Mouse (Mus musculus) forebrain, embryonic 11.5 days (tissue): Measurements from ENCODE around the gene 4930523C07Rik. TPM values are rescaled to one million over a fixed set of nuclear protein-coding genes. Genes with fewer than 3 reads are reported as not detected.

Experiments
- ATAC-seq: fragments of 200-750 bp; cut with Nextera tagmentation; replicated peaks from 2 replicates; pipeline ENCODE4 v1.8.0; 2017; ENCODE audit warnings: moderate TSS enrichment; ENCODE audit not compliant: low FRiP score
- DNase-seq: peaks from one replicate; pipeline ENCODE4 v3.0.0-alpha.2; 2017; ENCODE audit warnings: low spot score
- H3K27ac ChIP-seq: fragments of 300-500 bp; sonication (generic); 2 replicates; pipeline ENCODE4 v1.5.1; 2014; ENCODE audit warnings: low read depth, low read length
- H3K27me3 ChIP-seq: fragments of 300-500 bp; sonication (generic); 2 replicates; pipeline ENCODE4 v1.6.1; 2014; ENCODE audit warnings: mild to moderate bottlenecking, low read length, mixed read lengths; ENCODE audit not compliant: control insufficient read depth, insufficient read depth
- H3K36me3 ChIP-seq: fragments of 300-500 bp; sonication (generic); 2 replicates; pipeline ENCODE4 v1.6.1; 2014; ENCODE audit warnings: mild to moderate bottlenecking, low read length, moderate library complexity, mixed read lengths; ENCODE audit not compliant: control insufficient read depth, insufficient read depth
- H3K4me1 ChIP-seq: fragments of 300-500 bp; sonication (generic); replicated peaks from 2 replicates; pipeline ENCODE4 v1.6.1; 2014; ENCODE audit warnings: low read length, mixed read lengths; ENCODE audit not compliant: control insufficient read depth, insufficient read depth
- H3K4me2 ChIP-seq: fragments of 300-500 bp; sonication (generic); 2 replicates; pipeline ENCODE4 v1.6.1; 2014; ENCODE audit warnings: low read depth, mild to moderate bottlenecking, low read length, moderate library complexity, mixed read lengths; ENCODE audit not compliant: severe bottlenecking
- H3K4me3 ChIP-seq: fragments of 300-500 bp; sonication (generic); 2 replicates; pipeline ENCODE4 v1.5.1; 2014; ENCODE audit warnings: low read depth, low read length
- H3K9ac ChIP-seq: fragments of 300-500 bp; sonication (generic); 2 replicates; pipeline ENCODE4 v1.6.1; 2014; ENCODE audit warnings: low read length
- H3K9me3 ChIP-seq: fragments of 300-500 bp; sonication (generic); 2 replicates; pipeline ENCODE4 v1.6.1; 2016; ENCODE audit warnings: low read length, mixed read lengths; ENCODE audit not compliant: control insufficient read depth
- WGBS: fragments of 180-500 bp; shearing (Covaris S2); extraction: QIAGEN DNeasy Blood & Tissue Kit; methylation state at CpG from one replicate; pipeline ENCODE4 v1.1.7; 2014; 5-methylcytosine and 5-hydroxymethylcytosine counted together
- polyA plus RNA-seq: library from polyadenylated mRNA; unstranded; fragments of >200 nt; fragmentation: Nextera tagmentation; extraction: Ambion mirVana; gene quantifications from 2 replicates; pipeline ENCODE4 v1.2.1, GENCODE M21; 2014

Gene 4930523C07Rik
- polyA plus RNA-seq, 1 experiment from 2014 or later = 1.6 TPM

- H3K4me2 ChIP-seq = no peak overlapping the region
- no peak overlapping the region for H3K9ac ChIP-seq
- no peaks in the 10 kb centered on the region; the same call in 1 of the 2 replicates for H3K4me1 ChIP-seq
- WGBS = 85% methylated on average over 7 of the region's 7 CpGs
- no peaks in the 10 kb centered on the region for H3K27me3 ChIP-seq
- ATAC-seq (no peak), DNase-seq (no peak)
- H3K36me3 ChIP-seq = no peaks in the 10 kb centered on the region
- H3K9me3 ChIP-seq = no peaks in the 10 kb centered on the region
- H3K27ac ChIP-seq = no peak overlapping the region
- H3K4me3 ChIP-seq = no peak overlapping the region
Observed at GRCm38 (mm10) chr1:160042351-160042750, 1.8 kb upstream of the 4930523C07Rik start.

DNA sequence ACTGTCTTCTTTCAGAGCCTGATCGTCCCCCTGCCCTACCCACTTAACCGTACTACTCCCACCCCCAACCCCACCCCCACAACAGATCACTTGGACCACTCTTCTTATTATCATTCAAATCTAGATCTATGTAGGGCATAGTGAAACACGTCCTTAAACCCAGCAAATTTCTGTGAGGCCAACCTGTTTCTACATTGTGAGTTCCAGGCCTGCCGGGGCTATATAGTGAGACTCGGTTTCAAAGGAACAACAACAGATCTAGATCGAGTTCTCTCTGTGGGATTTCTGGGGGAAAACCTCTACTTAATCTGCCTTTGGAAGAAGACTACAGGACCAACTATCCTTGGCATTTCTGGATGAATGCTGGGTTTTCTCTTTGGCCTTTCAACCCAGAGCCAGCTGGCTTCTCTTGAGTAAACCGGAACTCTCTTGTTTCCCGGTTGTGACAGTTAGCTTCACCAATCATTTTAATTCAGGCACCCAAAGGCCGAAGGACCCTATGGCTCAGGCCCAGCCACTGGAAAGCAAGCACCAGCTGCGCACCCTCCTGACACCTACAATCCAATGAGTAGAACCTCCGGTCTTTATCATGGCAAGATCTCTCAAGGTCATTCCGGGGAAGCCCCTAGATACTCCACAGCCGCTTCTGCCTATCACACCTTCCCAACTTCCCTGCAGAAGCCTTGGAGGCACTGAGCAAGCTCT is 759 bp upstream of the 4930523C07Rik start:
- Histone ChIP-seq H3K4me2 (no peak overlapping the region), H3K27ac (no peak overlapping the region), H3K4me1 (no peaks in the 10 kb centered on the region; the same call in 1 of the 2 replicates), H3K9me3 (no peaks in the 10 kb centered on the region), H3K27me3 (no peaks in the 10 kb centered on the region), H3K9ac (no peak overlapping the region), H3K36me3 (no peaks in the 10 kb centered on the region), H3K4me3 (no peak overlapping the region)
- DNase-seq = no peak
- ATAC-seq = 0 out of 2 replicates have a peak, but pooled peaks have one; percentile 25
- WGBS = 89% methylated on average over 13 of the region's 13 CpGs

DNA sequence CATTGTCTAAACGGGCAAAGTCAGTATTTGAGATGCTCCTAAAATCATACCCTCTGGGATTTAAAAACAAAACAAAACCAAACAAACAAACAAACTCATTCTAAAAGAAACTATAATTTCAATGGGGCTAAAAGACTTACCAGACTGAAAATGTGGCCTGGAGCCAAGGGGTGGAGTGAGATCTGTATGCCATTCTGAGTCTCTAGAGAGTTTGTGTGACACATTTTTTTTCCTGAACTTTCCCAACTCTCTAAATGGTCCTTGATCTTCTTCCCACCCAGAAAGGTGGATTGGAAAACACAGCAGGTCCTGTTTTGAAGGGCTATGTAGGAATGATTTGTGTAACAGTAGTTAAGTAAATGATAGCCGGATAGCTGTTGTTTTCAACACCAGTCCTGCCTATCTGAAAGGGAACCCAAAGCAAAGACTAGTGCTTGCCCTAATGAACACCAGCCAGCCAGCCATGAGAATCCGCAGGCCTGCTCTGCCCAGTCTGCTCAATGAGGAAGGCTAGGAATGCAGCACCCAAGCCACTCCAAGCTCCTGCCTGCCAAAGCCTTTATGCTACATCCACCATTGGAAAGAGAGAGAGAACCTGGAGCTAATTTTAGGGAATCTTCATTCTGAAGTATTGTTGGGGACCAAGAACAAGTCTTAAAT is 1.0 kb downstream of the 4930523C07Rik start:
- WGBS = 78% methylated on average over 3 of the region's 3 CpGs
- H3K9me3 ChIP-seq = no peaks in the 10 kb centered on the region
- 0 out of 2 replicates have a peak overlapping the region, but pooled peaks have one; percentile 68 for H3K4me2 ChIP-seq
- no peak overlapping the region for H3K27ac ChIP-seq
- no peaks in the 10 kb centered on the region; the same call in 1 of the 2 replicates for H3K4me1 ChIP-seq
- DNase-seq (no peak), ATAC-seq (no peak)
- H3K36me3 ChIP-seq = no peaks in the 10 kb centered on the region
- H3K27me3 ChIP-seq = no peaks in the 10 kb centered on the region
- no peak overlapping the region; the same call in 1 of the 2 replicates for H3K4me3 ChIP-seq
- no peak overlapping the region for H3K9ac ChIP-seq

DNA sequence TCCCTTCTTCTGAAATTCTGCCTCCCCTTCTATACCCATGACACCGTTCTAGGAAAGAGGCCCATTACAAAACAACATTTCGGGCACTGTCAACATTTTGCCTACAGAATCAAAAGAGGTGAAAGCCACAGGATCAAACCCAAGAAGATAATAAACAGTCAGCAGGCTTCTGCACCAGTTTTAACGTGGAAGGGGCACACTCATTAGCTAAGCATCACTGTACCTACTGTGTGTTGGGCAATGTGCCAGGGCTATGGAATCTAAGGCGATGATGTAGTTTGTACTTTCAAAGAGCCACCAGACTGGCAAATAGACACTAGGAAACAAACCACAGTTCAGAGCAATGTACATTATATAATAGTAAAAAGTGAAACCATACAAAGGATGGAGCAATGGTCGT is 1.8 kb downstream of the 4930523C07Rik start:
- H3K4me2 ChIP-seq = no peak overlapping the region
- H3K36me3 ChIP-seq = no peaks in the 10 kb centered on the region
- no peaks in the 10 kb centered on the region; the same call in 1 of the 2 replicates for H3K4me1 ChIP-seq
- H3K9ac ChIP-seq = no peak overlapping the region
- H3K4me3 ChIP-seq = no peak overlapping the region
- no peaks in the 10 kb centered on the region for H3K27me3 ChIP-seq
- no peak overlapping the region for H3K27ac ChIP-seq
- DNase-seq (no peak), ATAC-seq (no peak)
- 91% methylated on average over 5 of the region's 5 CpGs for WGBS
- H3K9me3 ChIP-seq = no peaks in the 10 kb centered on the region

DNA sequence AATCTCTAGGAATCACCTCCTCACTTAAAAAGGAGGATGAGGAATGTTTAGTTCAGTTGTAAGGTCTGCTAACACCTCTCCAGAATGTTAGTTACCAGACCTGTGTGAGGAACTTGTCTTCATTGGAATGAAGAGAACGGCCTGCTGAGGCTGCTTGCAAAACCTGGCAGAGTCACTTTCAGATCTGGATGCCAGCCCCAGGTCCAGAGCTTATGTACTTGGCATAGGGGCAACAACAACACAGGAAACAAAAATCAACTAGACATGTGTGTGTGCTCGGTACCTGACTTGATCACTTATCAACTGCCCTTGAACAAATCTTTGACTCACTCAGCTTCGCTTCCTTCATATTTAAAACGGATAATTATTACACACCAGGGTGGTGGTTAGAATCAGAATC is 2.6 kb downstream of the 4930523C07Rik start:
- ATAC-seq (no peak), DNase-seq (no peak)
- Histone ChIP-seq H3K27me3 (no peaks in the 10 kb centered on the region), H3K36me3 (no peaks in the 10 kb centered on the region), H3K4me1 (no peaks in the 10 kb centered on the region; the same call in 1 of the 2 replicates), H3K4me2 (no peak overlapping the region), H3K9me3 (no peaks in the 10 kb centered on the region), H3K4me3 (no peak overlapping the region), H3K27ac (no peak overlapping the region), H3K9ac (no peak overlapping the region)
- 88% methylated on average over 4 of the region's 4 CpGs for WGBS

DNA sequence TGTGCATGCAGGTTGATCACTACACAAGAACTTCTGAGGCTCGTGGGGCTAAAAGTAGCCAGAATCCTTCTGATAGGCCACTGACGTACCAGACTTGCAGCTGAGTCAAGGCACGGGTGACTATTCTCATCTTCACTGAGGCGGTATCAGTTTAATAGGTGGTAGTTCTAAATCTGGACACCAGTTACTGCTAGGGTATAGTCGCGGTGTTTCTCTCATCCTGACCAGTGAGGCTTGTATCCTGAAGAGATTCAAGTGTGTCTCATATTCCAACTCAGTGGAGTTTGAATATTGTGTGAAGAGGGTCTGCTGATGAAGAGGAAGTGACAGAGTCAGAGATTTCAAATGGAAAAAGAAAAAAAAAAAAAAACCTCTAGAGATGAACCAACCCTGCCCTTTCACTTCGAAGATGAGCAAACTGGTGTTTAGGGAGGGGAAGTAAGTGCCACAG is 3.3 kb downstream of the 4930523C07Rik start:
- WGBS = 91% methylated on average over 7 of the region's 7 CpGs
- Histone ChIP-seq H3K4me3 (no peak overlapping the region), H3K36me3 (no peaks in the 10 kb centered on the region), H3K9ac (no peak overlapping the region), H3K4me2 (no peak overlapping the region), H3K9me3 (no peaks in the 10 kb centered on the region), H3K27ac (no peak overlapping the region), H3K27me3 (no peaks in the 10 kb centered on the region), H3K4me1 (no peaks in the 10 kb centered on the region; the same call in 1 of the 2 replicates)
- no peak for ATAC-seq
- DNase-seq = no peak

- H3K27ac ChIP-seq = no peak overlapping the region
- H3K4me3 ChIP-seq = no peak overlapping the region
- H3K4me1 ChIP-seq = no peaks in the 10 kb centered on the region; the same call in 1 of the 2 replicates
- no peak overlapping the region for H3K9ac ChIP-seq
- no peaks in the 10 kb centered on the region for H3K27me3 ChIP-seq
- H3K9me3 ChIP-seq = no peaks in the 10 kb centered on the region
- DNase-seq = no peak
- no peaks in the 10 kb centered on the region for H3K36me3 ChIP-seq
- ATAC-seq = no peak
- no peak overlapping the region for H3K4me2 ChIP-seq
- WGBS = 86% methylated on average over 5 of the region's 5 CpGs
Observed at GRCm38 (mm10) chr1:160049131-160049880, 5.1 kb downstream of the 4930523C07Rik start.

- H3K4me1 ChIP-seq = no peaks in the 10 kb centered on the region
- H3K27ac ChIP-seq = no peak overlapping the region
- no peak overlapping the region for H3K4me2 ChIP-seq
- no peaks in the 10 kb centered on the region for H3K9me3 ChIP-seq
- no peak overlapping the region for H3K4me3 ChIP-seq
- 90% methylated on average over 6 of the region's 6 CpGs for WGBS
- no peak for ATAC-seq
- H3K9ac ChIP-seq = no peak overlapping the region
- DNase-seq = no peak
- no peaks in the 10 kb centered on the region for H3K27me3 ChIP-seq
- no peaks in the 10 kb centered on the region for H3K36me3 ChIP-seq
Observed at GRCm38 (mm10) chr1:160050898-160051297, 6.7 kb downstream of the 4930523C07Rik start.
